Mouse (Mus musculus) heart, embryonic 16.5 days (tissue): ENCODE measurements around the gene Pnpla2. TPM values are rescaled to one million over a fixed set of nuclear protein-coding genes. Genes with fewer than 3 reads are reported as not detected.

Experiments
- ATAC-seq: fragments of 200-750 bp; cut with Nextera tagmentation; replicated peaks from 2 replicates; pipeline ENCODE4 v1.8.0; 2017; ENCODE audit warnings: moderate number of reproducible peaks; ENCODE audit not compliant: insufficient read depth, low FRiP score; ENCODE audit errors: extremely low read depth
- H3K27ac ChIP-seq: fragments of 300-500 bp; sonication (generic); 2 replicates; pipeline ENCODE4 v1.5.1; 2014; ENCODE audit warnings: mild to moderate bottlenecking, low read length, control low read depth, moderate library complexity
- H3K27me3 ChIP-seq: fragments of 300-500 bp; sonication (generic); 2 replicates; pipeline ENCODE4 v1.6.1; 2014; ENCODE audit warnings: low read length, mixed read lengths; ENCODE audit not compliant: control insufficient read depth, insufficient read depth
- H3K36me3 ChIP-seq: fragments of 300-500 bp; sonication (generic); 2 replicates; pipeline ENCODE4 v1.6.1; 2014; ENCODE audit not compliant: control insufficient read depth, insufficient read depth
- H3K4me1 ChIP-seq: fragments of 300-500 bp; sonication (generic); 2 replicates; pipeline ENCODE4 v1.6.1; 2014; ENCODE audit warnings: low read length, mixed read lengths; ENCODE audit not compliant: control insufficient read depth, insufficient read depth
- H3K4me2 ChIP-seq: fragments of 300-500 bp; sonication (generic); 2 replicates; pipeline ENCODE4 v1.6.1; 2014; ENCODE audit warnings: low read depth, mild to moderate bottlenecking, control low read depth, low read length
- H3K4me3 ChIP-seq: fragments of 300-500 bp; sonication (generic); 2 replicates; pipeline ENCODE4 v1.5.1; 2014; ENCODE audit warnings: mild to moderate bottlenecking, control low read depth, low read length
- H3K9ac ChIP-seq: fragments of 300-500 bp; sonication (generic); 2 replicates; pipeline ENCODE4 v1.6.1; 2014; ENCODE audit warnings: low read length, control low read depth
- H3K9me3 ChIP-seq: fragments of 300-500 bp; sonication (generic); replicated peaks from 2 replicates; pipeline ENCODE4 v1.6.1; 2016; ENCODE audit warnings: low read length; ENCODE audit not compliant: control insufficient read depth
- WGBS: fragments of 180-500 bp; shearing (Covaris S2); extraction: QIAGEN DNeasy Blood & Tissue Kit; methylation state at CpG from one replicate; pipeline ENCODE4 v1.1.7; 2014; 5-methylcytosine and 5-hydroxymethylcytosine counted together
- polyA plus RNA-seq: library from polyadenylated mRNA; unstranded; fragments of >200 nt; fragmentation: Nextera tagmentation; extraction: Ambion mirVana; gene quantifications from 2 replicates; pipeline ENCODE4 v1.2.1, GENCODE M21; 2015

Pnpla2 gene
- polyA plus RNA-seq, 1 experiment from 2014 or later = 78.0 TPM

- Histone ChIP-seq H3K27ac (peak overlapping the region; percentile 19), H3K36me3 (peaks cover 18% of the 10 kb centered on the region)
- peak; percentile 43 for ATAC-seq
Observed at GRCm38 (mm10) chr7:141435129-141435855, 19.7 kb upstream of the Pnpla2 start.

GRCm38 (mm10) chr7:141435856-141436522, 19.0 kb upstream of the Pnpla2 start:
- no peak overlapping the region for H3K27ac ChIP-seq
- H3K4me1 ChIP-seq = peaks cover 27% of the 10 kb centered on the region
- no peak overlapping the region for H3K4me2 ChIP-seq
- no peak overlapping the region for H3K9ac ChIP-seq
- ATAC-seq = no peak
- no peaks in the 10 kb centered on the region for H3K27me3 ChIP-seq
- H3K9me3 ChIP-seq = no peaks in the 10 kb centered on the region
- no peak overlapping the region for H3K4me3 ChIP-seq
- 84% methylated on average over 9 of the region's 9 CpGs for WGBS
- peaks cover 12% of the 10 kb centered on the region for H3K36me3 ChIP-seq

More at GRCm38 (mm10) chr7:141435129-141435855, 19.7 kb upstream of the Pnpla2 start:
- Histone ChIP-seq H3K27me3 (no peaks in the 10 kb centered on the region), H3K4me2 (peak overlapping the region; percentile 81), H3K4me3 (peak overlapping the region; percentile 64), H3K9ac (peak overlapping the region; percentile 73), H3K4me1 (peaks cover 21% of the 10 kb centered on the region), H3K9me3 (no peaks in the 10 kb centered on the region)
- WGBS = 3% methylated on average over 17 of the region's 17 CpGs

GRCm38 (mm10) chr7:141436523-141436892, 18.5 kb upstream of the Pnpla2 start:
- no peak for ATAC-seq
- H3K9me3 ChIP-seq = no peaks in the 10 kb centered on the region
- H3K27me3 ChIP-seq = no peaks in the 10 kb centered on the region
- H3K4me1 ChIP-seq = peaks cover 27% of the 10 kb centered on the region
- WGBS = 70% methylated on average over 2 of the region's 2 CpGs
- H3K4me2 ChIP-seq = peak overlapping the region; percentile 74
- H3K36me3 ChIP-seq = peaks cover 10% of the 10 kb centered on the region
- H3K9ac ChIP-seq = peak overlapping the region; percentile 77
- peak overlapping the region; percentile 74 for H3K4me3 ChIP-seq
- H3K27ac ChIP-seq = no peak overlapping the region

- peaks cover 29% of the 10 kb centered on the region for H3K4me1 ChIP-seq
- H3K27ac ChIP-seq = peak within 1 kb of the TSS; percentile 58; the same call in 1 of the 2 replicates
- 6% methylated on average over 53 of the region's 53 CpGs for WGBS
Observed at GRCm38 (mm10) chr7:141437178-141438120, 17.5 kb upstream of the Pnpla2 start, which contains the start of gene Slc25a22. Gene Slc25a22, minus strand, starts transcription at chr7:141437892.

GRCm38 (mm10) chr7:141438201-141438968, 16.6 kb upstream of the Pnpla2 start:
- Histone ChIP-seq H3K27me3 (no peaks in the 10 kb centered on the region), H3K9me3 (no peaks in the 10 kb centered on the region), H3K4me3 (no peak overlapping the region), H3K4me1 (peaks cover 39% of the 10 kb centered on the region), H3K9ac (no peak overlapping the region), H3K27ac (no peak overlapping the region), H3K4me2 (no peak overlapping the region), H3K36me3 (peaks cover 12% of the 10 kb centered on the region)
- no peak for ATAC-seq
- WGBS = 88% methylated on average over 12 of the region's 12 CpGs

More at GRCm38 (mm10) chr7:141437178-141438120, 17.5 kb upstream of the Pnpla2 start, which contains the start of gene Slc25a22:
- Histone ChIP-seq H3K9ac (peak within 1 kb of the TSS; percentile 77), H3K4me2 (peak within 1 kb of the TSS; percentile 74), H3K36me3 (peaks cover 12% of the 10 kb centered on the region), H3K27me3 (no peaks in the 10 kb centered on the region), H3K4me3 (peak within 1 kb of the TSS; percentile 74), H3K9me3 (no peaks in the 10 kb centered on the region)
- peak; percentile 81 for ATAC-seq

GRCm38 (mm10) chr7:141439140-141439679, 15.8 kb upstream of the Pnpla2 start:
- H3K9ac ChIP-seq = no peak overlapping the region
- H3K27ac ChIP-seq = no peak overlapping the region
- no peak overlapping the region for H3K4me2 ChIP-seq
- peaks cover 39% of the 10 kb centered on the region for H3K4me1 ChIP-seq
- peaks cover 10% of the 10 kb centered on the region for H3K36me3 ChIP-seq
- H3K4me3 ChIP-seq = no peak overlapping the region
- ATAC-seq = no peak
- H3K27me3 ChIP-seq = no peaks in the 10 kb centered on the region
- 93% methylated on average over 10 of the region's 10 CpGs for WGBS
- no peaks in the 10 kb centered on the region for H3K9me3 ChIP-seq

GRCm38 (mm10) chr7:141439811-141440210, 15.2 kb upstream of the Pnpla2 start:
- Histone ChIP-seq H3K36me3 (peaks cover 10% of the 10 kb centered on the region), H3K4me3 (no peak overlapping the region), H3K27me3 (no peaks in the 10 kb centered on the region), H3K9ac (no peak overlapping the region), H3K9me3 (no peaks in the 10 kb centered on the region), H3K4me1 (peaks cover 35% of the 10 kb centered on the region), H3K27ac (no peak overlapping the region), H3K4me2 (no peak overlapping the region)
- ATAC-seq = no peak
- 93% methylated on average over 11 of the region's 11 CpGs for WGBS

GRCm38 (mm10) chr7:141440613-141441012, 14.4 kb upstream of the Pnpla2 start:
- H3K9me3 ChIP-seq = no peaks in the 10 kb centered on the region
- 21% methylated on average over 6 of the region's 6 CpGs for WGBS
- peaks cover 31% of the 10 kb centered on the region for H3K4me1 ChIP-seq
- peaks cover 10% of the 10 kb centered on the region for H3K36me3 ChIP-seq
- no peak for ATAC-seq
- H3K27ac ChIP-seq = no peak overlapping the region
- no peak overlapping the region for H3K4me3 ChIP-seq
- H3K9ac ChIP-seq = no peak overlapping the region
- no peak overlapping the region for H3K4me2 ChIP-seq
- H3K27me3 ChIP-seq = no peaks in the 10 kb centered on the region
